Mouse (Mus musculus) intestine, postnatal 0 days (tissue): ENCODE results near the gene Slc10a4. TPM values are rescaled to one million over a fixed set of nuclear protein-coding genes. Genes with fewer than 3 reads are reported as not detected.

ENCODE experiments used
- ATAC-seq: fragments of 200-750 bp; cut with Nextera tagmentation; 2 replicates; pipeline ENCODE4 v1.8.0; 2017; ENCODE audit warnings: mild to moderate bottlenecking, moderate TSS enrichment, moderate library complexity
- H3K27ac ChIP-seq: fragments of 300-500 bp; sonication (generic); 2 replicates; pipeline ENCODE4 v1.5.1; 2014; ENCODE audit warnings: mild to moderate bottlenecking, low read depth, low read length, moderate library complexity
- H3K27me3 ChIP-seq: fragments of 300-500 bp; sonication (generic); replicated peaks from 2 replicates; pipeline ENCODE4 v1.6.1; 2014; ENCODE audit warnings: low read length, mixed read lengths; ENCODE audit not compliant: control insufficient read depth, insufficient read depth
- H3K36me3 ChIP-seq: fragments of 300-500 bp; sonication (generic); 2 replicates; pipeline ENCODE4 v1.6.1; 2014; ENCODE audit warnings: mild to moderate bottlenecking, moderate library complexity; ENCODE audit not compliant: control insufficient read depth, insufficient read depth
- H3K4me1 ChIP-seq: fragments of 300-500 bp; sonication (generic); replicated peaks from 2 replicates; pipeline ENCODE4 v1.6.1; 2014; ENCODE audit warnings: antibody characterized with exemption, low read length, mixed read lengths; ENCODE audit not compliant: control insufficient read depth, insufficient read depth
- H3K4me2 ChIP-seq: fragments of 300-500 bp; sonication (generic); replicated peaks from 2 replicates; pipeline ENCODE4 v1.6.1; 2014; ENCODE audit warnings: low read depth, mild to moderate bottlenecking, moderate library complexity
- H3K4me3 ChIP-seq: fragments of 300-500 bp; sonication (generic); 2 replicates; pipeline ENCODE4 v1.5.1; 2014; ENCODE audit warnings: low read depth, low read length
- H3K9ac ChIP-seq: fragments of 300-500 bp; sonication (generic); 2 replicates; pipeline ENCODE4 v1.6.1; 2014; ENCODE audit warnings: mild to moderate bottlenecking, low read depth, low read length
- H3K9me3 ChIP-seq: fragments of 300-500 bp; sonication (generic); 2 replicates; pipeline ENCODE4 v1.6.1; 2016; ENCODE audit warnings: mixed run types; ENCODE audit not compliant: control insufficient read depth
- CTCF ChIP-seq: sonication (generic); IDR thresholded peaks from 2 replicates; pipeline ENCODE4 v1.5.1; 2016; ENCODE audit warnings: low read depth, mild to moderate bottlenecking, control low read depth, antibody characterized with exemption, moderate library complexity
- WGBS: fragments of 180-500 bp; shearing (Covaris S2); extraction: QIAGEN DNeasy Blood & Tissue Kit; methylation state at CpG from one replicate; pipeline ENCODE4 v1.1.7; 2014; 5-methylcytosine and 5-hydroxymethylcytosine counted together
- polyA plus RNA-seq: library from polyadenylated mRNA; unstranded; fragments of >200 nt; fragmentation: Nextera tagmentation; extraction: Ambion mirVana; gene quantifications from 2 replicates; pipeline ENCODE4 v1.2.1, GENCODE M21; 2015

Gene Slc10a4
- polyA plus RNA-seq = 5.1 and 6.3 TPM in 2 replicates

DNA sequence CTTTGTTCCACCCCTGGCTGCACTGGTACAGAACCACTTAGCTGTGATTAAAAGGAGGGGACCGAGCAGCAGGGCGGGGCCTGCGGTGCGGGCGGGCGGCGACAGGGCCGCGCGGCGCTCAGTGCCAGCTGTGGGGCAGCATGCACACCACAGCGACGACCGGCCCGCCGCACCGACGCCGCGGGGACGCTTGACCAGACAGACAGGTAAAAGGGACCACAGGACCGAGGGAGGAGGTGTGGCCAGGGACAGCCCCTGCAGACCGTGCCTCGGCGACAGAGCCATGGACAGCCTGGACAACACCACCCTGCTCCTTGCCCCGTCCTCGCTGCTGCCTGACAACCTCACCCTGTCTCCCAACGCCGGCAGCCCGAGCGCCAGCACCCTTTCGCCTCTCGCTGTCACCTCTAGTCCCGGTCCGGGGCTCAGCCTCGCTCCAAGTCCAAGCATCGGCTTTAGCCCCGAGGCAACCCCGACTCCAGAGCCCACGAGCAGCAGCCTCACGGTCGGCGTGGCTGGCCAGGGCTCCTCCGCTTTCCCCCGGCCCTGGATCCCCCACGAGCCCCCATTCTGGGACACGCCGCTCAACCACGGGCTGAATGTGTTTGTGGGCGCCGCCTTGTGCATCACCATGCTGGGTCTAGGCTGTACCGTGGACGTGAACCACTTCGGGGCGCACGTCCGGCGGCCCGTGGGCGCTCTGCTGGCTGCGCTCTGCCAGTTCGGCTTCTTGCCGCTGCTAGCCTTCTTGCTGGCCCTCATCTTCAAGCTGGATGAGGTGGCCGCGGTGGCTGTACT lies at the start of gene Slc10a4:
TSS of gene Slc10a4 (plus strand) at position 100 of the 798 bp plus-strand sequence.
- no peaks in the 10 kb centered on the region for H3K9me3 ChIP-seq
- peak within 1 kb of the TSS; percentile 66 for H3K4me2 ChIP-seq
- H3K36me3 ChIP-seq = no peaks in the 10 kb centered on the region
- WGBS = 10% methylated on average over 63 of the region's 65 CpGs
- H3K4me1 ChIP-seq = no peaks in the 10 kb centered on the region
- peak within 1 kb of the TSS; percentile 43 for H3K4me3 ChIP-seq
- H3K27ac ChIP-seq = no peak within 1 kb of the TSS
- no peak within 1 kb of the TSS for H3K9ac ChIP-seq
- ATAC-seq = 0 out of 2 replicates have a peak, but pooled peaks have one; percentile 38
- TF ChIP-seq CTCF = peak; percentile 6; the same call in 1 of the 2 replicates
- H3K27me3 ChIP-seq = peaks cover 13% of the 10 kb centered on the region

DNA sequence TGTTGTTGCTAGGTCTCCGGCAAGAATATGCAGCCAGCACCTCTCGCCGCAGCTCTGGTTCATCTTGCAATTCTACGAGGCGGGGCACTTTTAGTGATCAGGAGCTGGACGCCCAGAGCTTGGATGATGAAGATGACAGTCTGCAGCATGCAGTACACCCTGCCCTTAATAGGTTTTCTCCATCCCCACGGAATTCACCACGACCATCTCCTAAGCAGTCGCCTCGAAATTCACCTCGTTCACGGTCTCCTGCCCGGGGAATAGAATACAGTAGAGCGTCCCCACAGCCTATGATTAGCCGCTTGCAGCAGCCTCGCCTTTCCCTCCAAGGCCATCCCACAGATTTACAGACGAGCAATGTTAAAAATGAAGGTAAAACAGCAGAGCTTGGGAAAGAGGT lies 49.4 kb upstream of the Slc10a4 start:
- no peak overlapping the region for H3K27ac ChIP-seq
- H3K9ac ChIP-seq = no peak overlapping the region
- no peaks in the 10 kb centered on the region for H3K9me3 ChIP-seq
- 84% methylated on average over 17 of the region's 17 CpGs for WGBS
- H3K27me3 ChIP-seq = no peaks in the 10 kb centered on the region
- H3K4me3 ChIP-seq = no peak overlapping the region
- H3K36me3 ChIP-seq = peaks cover 16% of the 10 kb centered on the region
- no peak overlapping the region for H3K4me2 ChIP-seq
- no peaks in the 10 kb centered on the region for H3K4me1 ChIP-seq
- ATAC-seq = no peak
- no peak for TF ChIP-seq CTCF

DNA sequence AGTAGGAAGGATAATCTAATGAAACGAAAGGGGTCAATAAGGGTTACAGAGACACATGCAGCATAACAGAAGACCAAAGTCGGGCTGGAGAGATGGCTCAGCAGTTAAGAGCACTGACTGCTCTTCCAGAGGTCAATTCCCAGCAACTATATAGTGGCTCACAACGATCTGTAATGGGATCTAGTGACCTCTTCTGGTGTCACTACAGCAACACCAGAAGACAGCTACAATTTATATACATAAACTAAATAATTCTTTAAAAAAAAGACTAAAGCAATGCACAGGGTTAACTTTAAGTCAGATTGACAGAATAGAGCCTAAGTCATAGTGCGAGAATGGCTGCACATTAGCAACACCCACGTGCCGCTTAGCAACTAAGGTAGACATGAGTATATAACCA lies 46.6 kb upstream of the Slc10a4 start:
- H3K4me3 ChIP-seq = no peak overlapping the region
- H3K4me2 ChIP-seq = no peak overlapping the region
- H3K36me3 ChIP-seq = peaks cover 19% of the 10 kb centered on the region
- no peaks in the 10 kb centered on the region for H3K9me3 ChIP-seq
- TF ChIP-seq CTCF = peak; percentile 42
- H3K4me1 ChIP-seq = no peaks in the 10 kb centered on the region
- no peak overlapping the region for H3K27ac ChIP-seq
- no peak overlapping the region for H3K9ac ChIP-seq
- no peak for ATAC-seq
- no peaks in the 10 kb centered on the region for H3K27me3 ChIP-seq
- 76% methylated on average over 6 of the region's 6 CpGs for WGBS

DNA sequence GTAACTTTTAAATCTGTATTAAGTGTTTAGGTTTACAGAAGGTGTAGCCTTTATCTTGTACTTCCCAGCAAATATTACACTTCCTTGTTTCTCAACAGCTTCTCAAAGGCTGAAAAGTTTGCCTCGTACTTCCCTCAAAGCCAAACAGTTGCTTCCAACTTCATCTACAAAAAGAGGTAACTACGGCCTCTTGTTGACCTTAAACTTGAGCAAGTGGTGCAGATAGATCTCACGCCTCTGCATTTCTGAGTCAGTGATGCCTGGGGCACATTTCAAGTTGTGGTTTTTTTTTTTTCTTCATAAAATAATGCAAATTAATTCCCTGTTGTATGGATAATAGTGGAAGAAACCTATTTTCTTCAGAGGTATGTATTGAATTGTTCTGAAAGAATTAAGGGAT lies 41.0 kb upstream of the Slc10a4 start:
- Histone ChIP-seq H3K9ac (no peak overlapping the region), H3K36me3 (peaks cover 15% of the 10 kb centered on the region; the same call in 1 of the 2 replicates), H3K4me1 (no peaks in the 10 kb centered on the region), H3K27me3 (no peaks in the 10 kb centered on the region), H3K4me3 (no peak overlapping the region), H3K4me2 (no peak overlapping the region), H3K27ac (no peak overlapping the region), H3K9me3 (no peaks in the 10 kb centered on the region)
- WGBS = 85% methylated on average over 3 of the region's 3 CpGs
- no peak for TF ChIP-seq CTCF
- no peak for ATAC-seq

DNA sequence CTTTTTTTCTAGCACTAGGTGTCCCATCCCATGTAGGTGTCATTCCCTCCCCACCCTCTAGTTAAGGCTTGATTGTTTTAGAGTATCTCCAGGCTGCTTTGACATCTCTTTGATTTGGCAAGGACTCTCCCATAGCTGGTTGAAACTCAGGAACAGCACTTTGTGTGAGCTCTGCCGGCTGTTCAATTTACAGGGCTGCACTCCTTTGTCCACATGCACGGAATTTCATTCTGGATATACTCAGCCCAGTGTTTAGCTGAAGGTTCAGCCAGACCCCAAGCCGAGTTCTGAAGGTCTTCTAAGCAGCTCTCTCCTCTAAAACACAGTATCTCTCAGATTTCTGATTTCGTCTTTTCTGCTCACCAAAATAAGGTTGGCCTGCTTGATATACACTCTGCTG lies 34.2 kb upstream of the Slc10a4 start:
- peaks cover 25% of the 10 kb centered on the region for H3K36me3 ChIP-seq
- no peak overlapping the region for H3K4me2 ChIP-seq
- H3K27me3 ChIP-seq = no peaks in the 10 kb centered on the region
- WGBS = 65% methylated on average over 4 of the region's 4 CpGs
- no peak for ATAC-seq
- H3K4me1 ChIP-seq = no peaks in the 10 kb centered on the region
- TF ChIP-seq CTCF = no peak
- H3K4me3 ChIP-seq = no peak overlapping the region
- H3K9me3 ChIP-seq = no peaks in the 10 kb centered on the region
- H3K9ac ChIP-seq = no peak overlapping the region
- no peak overlapping the region for H3K27ac ChIP-seq

DNA sequence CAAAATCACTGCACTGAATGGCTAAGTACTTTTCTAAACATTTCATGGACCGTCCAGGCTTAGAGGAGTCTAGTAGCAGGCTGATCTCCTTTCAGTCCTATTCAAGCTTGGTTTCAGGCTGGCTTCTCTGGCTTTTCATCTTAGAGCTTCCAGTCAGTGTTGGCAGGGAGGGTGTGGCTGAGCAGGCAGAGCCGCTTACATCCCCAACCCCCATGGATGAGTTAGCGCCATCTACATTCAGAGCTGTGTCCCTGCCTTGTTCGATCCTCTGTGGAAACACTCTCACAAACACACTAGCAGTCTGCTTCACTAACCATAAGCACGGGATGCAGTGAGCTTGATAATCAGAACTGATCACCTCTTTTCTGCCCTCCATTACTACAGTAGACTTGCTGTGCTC lies 33.7 kb upstream of the Slc10a4 start:
- H3K9ac ChIP-seq = no peak overlapping the region
- H3K9me3 ChIP-seq = no peaks in the 10 kb centered on the region
- no peaks in the 10 kb centered on the region for H3K4me1 ChIP-seq
- H3K27me3 ChIP-seq = no peaks in the 10 kb centered on the region
- no peak for ATAC-seq
- H3K4me3 ChIP-seq = no peak overlapping the region
- H3K27ac ChIP-seq = no peak overlapping the region
- TF ChIP-seq CTCF = peak; percentile 49
- H3K36me3 ChIP-seq = peaks cover 25% of the 10 kb centered on the region
- 64% methylated on average over 5 of the region's 5 CpGs for WGBS
- no peak overlapping the region for H3K4me2 ChIP-seq
